Mouse (Mus musculus) right cerebral cortex, adult 18-20 months (tissue): Measurements from ENCODE around the gene Camkk1.

ENCODE experiments used
- DNase-seq: peaks from one replicate; pipeline ENCODE4 v3.0.0; 2022; ENCODE audit warnings: mixed read lengths

Camkk1 gene

GRCm38 (mm10) chr11:73059630-73060029 is 40.8 kb downstream of the Camkk1 start:
- no peak for DNase-seq

DNA sequence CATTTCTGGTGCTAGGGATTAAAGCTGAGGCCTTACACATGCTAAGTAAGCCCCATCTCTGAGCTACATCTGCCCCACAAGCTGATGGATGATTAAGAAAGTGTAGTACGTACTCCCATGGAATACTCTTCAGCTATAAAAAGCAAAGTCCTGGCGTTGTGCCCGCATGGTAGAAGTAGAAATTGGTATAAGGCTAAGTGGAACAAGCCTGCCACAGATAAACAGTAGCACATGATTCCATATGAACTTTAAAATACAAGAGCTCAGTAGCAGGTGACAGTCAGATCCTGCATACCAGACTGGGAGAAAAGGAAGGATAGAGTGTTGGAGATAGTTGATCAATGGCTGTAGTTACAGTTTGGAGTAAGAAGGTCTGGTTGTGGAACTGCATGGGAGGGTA is 42.6 kb downstream of the Camkk1 start:
- DNase-seq, result no peak

- no peak for DNase-seq
Measured at GRCm38 (mm10) chr11:73071839-73072238, 53.0 kb downstream of the Camkk1 start.

GRCm38 (mm10) chr11:73076295-73076694 is 57.5 kb downstream of the Camkk1 start:
- DNase-seq, result no peak

DNA sequence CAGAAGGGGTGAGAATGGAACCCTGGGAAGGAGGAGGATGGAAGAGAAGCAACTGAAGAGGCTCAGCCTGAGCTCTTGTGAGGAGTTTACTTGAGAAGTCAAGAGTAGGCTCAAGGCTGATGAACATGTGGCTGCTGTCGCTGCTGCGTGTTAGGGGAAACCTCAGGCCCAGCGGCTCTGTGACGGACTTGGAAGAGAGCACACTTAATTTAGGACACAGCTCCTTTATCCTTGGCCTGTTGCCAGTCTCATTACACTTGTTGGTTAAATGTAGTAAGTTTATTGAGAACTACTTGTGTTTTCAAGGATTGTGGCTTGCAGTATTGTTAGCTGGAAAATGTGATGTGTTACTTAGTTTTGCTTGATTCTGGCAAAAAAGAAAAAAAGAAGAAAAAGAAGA is 57.9 kb downstream of the Camkk1 start:
- no peak for DNase-seq

GRCm38 (mm10) chr11:73077211-73077720 is 58.5 kb downstream of the Camkk1 start:
- DNase-seq, result no peak

DNA sequence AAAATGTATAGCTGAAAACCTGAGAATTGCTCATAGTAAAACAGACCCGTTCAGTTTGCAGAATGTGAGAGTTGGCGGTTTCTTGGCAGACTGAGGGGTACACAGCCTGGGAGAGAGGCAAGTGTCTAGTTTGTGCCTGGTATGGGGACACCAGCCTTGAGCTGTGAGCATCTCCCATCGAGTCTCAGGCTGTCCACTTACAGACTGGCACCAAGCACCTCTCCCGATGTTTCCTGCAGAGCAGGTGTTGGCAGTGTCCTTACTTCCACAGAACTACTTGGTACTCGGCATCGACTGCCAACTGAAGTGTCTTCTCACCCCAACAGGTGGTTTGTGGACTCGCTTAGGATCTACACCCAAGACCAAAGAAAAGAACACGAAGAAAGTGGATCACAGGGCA is 59.8 kb downstream of the Camkk1 start:
- DNase-seq, result no peak

DNA sequence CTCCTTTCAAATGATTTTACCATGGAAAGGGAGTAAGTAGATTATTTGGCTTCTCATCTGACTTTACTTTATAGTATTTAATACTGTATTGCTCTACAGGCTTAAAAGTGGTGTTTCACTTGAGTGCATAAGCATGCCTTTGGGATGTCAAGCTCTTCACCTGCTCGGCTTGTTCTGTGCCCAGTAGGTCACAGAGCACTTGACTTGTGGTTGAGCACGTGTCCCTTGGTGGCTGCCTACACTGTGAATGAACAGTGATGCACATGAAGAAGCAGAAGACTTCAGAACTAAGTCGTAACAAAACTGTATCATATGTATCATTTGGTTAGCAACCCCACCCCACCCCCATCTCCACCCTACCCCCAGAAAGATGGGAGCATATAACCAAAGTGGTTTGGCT is 61.5 kb downstream of the Camkk1 start:
- no peak for DNase-seq

DNA sequence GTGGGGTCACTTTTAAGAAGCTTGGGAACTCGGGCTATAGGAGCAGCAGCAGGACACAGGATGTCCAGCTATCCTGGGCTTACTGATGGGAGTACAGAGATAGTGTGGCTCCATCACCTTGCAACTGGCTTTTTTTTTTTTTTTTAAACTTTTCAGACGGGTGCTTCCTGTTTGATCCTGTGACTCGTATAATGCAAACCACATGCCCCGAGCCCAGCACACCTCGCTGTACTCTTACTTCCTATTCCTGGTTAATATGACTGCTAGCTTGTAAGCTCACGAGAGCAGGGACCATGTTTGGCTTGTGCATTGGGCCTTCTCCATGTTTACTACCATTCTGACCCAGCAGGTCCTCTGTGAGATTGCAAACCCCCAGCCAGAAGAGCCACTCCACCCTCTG is 65.5 kb downstream of the Camkk1 start:
- DNase-seq, result no peak

DNA sequence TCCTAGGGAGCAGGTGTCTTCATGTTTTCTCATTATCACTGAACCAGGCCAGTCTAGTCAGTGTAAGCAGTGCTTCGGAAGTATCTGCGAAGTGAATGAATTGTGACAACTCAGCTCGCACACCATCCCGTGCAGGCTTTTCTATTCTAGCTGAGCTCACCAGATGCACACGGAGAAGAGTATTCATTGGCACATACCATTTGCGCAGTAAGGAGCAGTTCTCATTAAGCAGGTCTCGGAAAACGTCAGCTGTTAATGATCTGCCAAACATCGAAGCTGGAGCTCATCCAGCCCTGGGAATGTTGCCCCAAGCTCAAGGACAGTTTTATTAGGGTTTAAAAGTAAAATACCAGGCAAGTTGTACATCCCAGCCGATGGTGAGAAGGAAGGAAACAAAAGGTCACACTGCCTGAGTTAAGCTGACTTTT is 66.0 kb downstream of the Camkk1 start:
- DNase-seq, result no peak

DNA sequence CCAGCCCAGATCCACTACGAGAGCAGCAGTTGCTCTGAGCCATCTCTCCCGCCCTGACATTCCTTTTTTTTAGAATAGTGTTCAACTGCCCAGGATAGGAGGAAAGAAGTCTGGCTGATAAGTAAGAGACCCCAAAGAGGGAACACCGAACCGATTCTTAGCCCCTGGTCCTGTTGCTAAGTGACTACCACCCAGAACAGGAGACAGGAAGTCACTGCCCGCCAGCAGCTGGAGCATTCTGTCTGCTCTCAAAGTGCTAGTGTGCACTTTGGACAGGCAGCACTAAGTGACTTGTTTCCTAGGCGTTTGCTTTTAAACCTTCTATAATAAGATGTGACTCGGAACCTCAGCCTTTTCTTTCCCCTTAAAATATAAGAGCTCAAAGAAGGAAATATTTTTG is 66.6 kb downstream of the Camkk1 start:
- DNase-seq, result no peak

DNA sequence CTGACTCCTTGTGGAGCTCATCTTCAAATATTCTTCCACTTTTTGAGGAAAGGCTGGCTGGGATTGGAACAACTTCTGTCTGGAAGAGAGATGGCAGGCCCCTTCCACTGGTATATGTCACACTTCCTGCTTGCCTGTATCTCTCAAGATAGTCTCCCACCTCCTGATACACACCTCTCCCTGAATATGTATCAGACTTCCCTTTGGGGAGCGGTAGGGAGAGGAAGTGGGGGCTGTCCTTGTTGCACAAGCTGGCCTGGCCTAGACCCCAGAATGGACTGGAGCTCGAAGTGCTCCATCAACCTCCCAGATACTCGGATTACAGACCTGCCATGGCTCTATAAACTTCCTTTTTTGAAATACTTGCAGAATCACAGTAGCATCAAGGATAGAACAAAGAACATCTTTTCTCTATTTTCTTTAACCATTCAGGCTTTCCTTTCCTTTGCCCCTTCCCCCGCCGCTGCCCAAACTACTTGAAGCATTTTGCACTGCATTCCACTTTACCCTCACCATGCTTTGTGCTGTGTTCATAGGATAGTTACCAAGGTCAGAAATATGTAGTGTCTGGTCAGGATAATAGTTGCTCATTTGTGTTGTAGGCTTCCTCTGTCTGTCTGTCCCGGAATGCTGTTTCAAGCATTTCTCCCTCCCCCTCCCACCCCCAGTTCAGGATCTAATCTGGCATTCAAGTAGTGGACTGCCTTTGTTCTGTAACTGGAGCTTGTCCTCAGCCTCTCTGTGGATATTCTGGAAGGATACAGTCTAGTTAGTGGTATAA is 69.1 kb downstream of the Camkk1 start:
- DNase-seq, result no peak

DNA sequence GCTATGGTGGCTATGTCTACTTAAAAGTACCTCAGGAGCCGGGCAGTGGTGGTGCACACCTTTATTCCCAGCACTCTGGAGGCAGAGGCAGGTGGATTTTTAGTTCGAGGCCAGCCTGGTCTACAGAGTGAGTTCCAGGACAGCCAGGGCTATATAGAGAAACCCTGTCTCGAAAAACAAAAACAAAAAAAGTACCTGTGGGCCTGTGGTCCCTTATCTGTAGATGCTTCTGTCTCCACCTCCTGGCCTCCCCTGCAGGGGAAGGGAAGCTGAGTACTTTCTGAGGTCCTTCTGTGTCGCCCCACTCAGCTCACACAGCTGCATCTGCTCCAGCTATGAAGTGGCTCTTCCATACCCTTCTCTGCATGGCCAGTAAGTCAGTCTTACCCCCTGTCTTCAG is 71.5 kb downstream of the Camkk1 start, which contains the start of gene Itgae:
Gene Itgae, plus strand, starts transcription at position 301 of the 400 bp plus-strand sequence.
- no peak for DNase-seq

- DNase-seq, result no peak
Measured at GRCm38 (mm10) chr11:73090826-73091225, 72.0 kb downstream of the Camkk1 start.
